Mouse (Mus musculus) cerebellum, postnatal 36 days (tissue): ENCODE results near the gene Hoxb9.
A peak's percentile ranks its signal among the peaks of the same experiment; 100 is the strongest.

ENCODE experiments used
- DNase-seq, 2 experiments: peaks; one replicate each; pipeline ENCODE4 v3.0.0; 2021 to 2022; ENCODE audit warnings: mixed read lengths in 2 of 2

The Hoxb9 gene

DNA sequence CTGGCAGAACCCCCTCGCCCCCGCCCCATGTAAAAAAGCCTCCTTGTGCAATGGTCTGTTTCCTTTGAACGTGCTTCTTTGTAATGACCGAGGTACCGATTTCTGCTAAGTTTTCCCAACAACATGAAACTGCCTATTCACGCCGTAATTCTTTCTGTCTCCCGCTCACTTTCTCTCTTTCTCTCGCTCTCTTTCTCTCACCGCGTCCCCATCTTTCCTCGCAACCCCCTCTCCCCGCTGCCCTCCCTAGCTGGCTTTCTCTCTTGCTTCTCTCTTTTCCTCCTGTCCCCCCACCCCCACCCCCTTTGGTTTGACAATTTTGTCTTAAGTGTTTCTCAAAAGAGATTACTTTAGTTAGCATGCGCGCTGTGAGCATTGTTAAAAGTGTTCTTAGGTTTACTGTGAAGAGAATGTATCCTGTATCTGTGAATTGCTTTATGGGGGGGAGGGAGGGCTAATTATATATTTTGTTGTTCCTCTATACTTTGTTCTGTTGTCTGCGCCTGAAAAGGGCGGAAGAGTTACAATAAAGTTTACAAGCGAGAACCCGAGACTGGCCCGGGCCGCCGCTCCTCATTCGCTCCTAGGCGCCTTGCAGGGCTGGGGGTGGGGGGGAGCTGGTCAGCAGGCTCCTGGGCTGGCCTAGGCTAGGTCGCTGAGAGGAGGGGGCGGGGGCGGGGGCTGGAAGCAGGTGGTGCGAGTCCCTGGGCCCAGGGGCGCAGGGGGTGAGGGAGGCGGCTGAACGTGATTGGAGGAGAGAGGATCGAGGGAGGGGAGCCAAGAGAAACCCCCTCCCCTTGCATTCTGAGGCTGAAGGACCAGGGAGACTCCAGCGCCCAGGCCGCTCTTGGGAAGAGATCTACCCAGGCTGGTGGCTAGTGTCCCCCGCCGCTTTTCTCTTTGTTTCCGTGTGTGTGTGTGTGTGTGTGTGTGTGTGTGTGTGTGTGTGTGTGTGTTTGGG, 13.8 kb downstream of the Hoxb9 start:
- no peak for DNase-seq

- DNase-seq: no peak
Observed at GRCm38 (mm10) chr11:96285771-96286738, 14.8 kb downstream of the Hoxb9 start, which contains the start of gene Hoxb7. TSS of gene Hoxb7 (plus strand) at chr11:96286623.

DNA sequence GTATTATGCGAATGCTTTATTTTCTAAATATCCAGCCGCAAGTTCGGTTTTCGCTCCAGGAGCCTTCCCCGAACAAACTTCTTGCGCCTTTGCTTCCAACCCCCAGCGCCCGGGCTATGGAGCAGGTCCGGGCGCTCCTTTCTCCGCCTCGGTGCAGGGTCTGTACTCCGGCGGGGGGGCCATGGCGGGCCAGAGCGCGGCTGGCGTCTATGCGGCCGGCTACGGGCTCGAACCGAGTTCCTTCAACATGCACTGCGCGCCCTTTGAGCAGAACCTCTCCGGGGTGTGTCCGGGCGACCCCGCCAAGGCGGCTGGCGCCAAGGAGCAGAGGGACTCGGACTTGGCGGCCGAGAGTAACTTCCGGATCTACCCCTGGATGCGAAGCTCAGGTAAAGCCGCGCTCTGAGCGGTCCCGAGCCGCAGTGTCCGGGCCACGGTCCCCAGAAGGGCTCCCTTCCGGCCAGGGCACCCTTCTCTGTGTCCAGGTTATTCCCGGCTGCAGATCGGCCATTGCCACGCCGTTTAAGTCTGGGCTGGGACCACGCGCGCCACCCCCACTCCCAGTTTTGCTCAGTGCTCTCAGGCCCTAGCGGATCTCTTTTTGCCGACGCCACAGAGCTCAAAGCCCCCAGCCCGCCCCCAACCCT, 15.6 kb downstream of the Hoxb9 start:
- DNase-seq: no peak

- DNase-seq: no peak
Observed at GRCm38 (mm10) chr11:96287411-96287810, 16.2 kb downstream of the Hoxb9 start.

DNA sequence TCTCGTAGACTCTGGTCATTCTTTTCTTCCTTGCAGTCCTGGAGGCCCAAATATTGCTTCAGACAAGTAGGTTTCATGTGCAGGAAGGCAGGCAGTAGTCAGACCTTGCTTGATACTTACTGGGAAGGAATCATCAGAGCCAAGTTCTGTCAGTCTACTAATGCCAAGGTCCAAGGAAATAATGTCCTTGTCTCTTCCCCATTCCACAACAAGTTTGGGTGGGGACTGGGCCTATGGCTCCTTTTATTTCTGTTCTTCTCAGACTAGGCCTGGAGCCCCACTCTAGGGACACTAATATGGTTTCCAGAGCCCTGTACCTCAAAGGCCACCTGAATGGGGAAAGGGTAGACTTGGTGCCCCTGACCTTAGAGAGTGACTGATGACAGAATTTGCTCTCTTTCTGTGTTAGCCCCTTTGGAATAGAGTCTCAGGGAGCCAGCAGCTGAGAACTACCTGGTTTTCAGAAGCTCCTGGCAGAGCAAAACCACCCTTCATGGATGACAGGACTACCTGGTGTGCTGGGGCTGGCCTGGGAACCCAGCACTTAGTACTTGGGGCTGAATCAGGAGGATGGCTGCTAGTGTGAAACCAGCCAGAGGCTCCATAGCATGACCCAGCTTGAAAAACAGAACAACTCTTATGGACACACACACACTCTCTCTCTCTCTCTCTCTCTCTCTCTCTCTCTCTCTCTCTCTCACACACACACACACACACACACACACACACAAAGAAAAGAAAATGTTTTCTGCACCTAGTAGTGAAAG, 17.4 kb downstream of the Hoxb9 start:
- no peak for DNase-seq

GRCm38 (mm10) chr11:96289293-96289692, 18.0 kb downstream of the Hoxb9 start:
- no peak for DNase-seq

DNA sequence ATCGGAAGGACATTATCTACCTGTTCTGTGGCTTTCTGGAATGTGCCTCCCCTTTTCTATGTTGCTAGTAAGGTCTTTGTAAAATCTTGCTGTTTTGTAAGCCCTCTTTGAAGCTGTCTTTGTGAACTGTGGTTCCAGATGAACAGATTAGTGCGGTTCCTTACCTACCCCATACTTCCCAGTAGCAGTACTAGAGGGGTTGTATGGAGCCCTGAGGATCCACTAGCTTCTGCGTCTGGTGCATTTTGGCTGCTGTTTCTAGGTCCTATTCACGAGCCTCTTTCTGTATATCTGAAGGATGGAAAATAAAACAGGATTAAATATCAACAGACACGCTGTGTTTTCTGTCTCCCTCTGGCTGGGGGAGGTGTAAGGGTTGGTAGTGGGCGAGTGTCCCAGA, 18.6 kb downstream of the Hoxb9 start:
- no peak for DNase-seq

- no peak for DNase-seq
Observed at GRCm38 (mm10) chr11:96290705-96291355, 19.6 kb downstream of the Hoxb9 start.

DNA sequence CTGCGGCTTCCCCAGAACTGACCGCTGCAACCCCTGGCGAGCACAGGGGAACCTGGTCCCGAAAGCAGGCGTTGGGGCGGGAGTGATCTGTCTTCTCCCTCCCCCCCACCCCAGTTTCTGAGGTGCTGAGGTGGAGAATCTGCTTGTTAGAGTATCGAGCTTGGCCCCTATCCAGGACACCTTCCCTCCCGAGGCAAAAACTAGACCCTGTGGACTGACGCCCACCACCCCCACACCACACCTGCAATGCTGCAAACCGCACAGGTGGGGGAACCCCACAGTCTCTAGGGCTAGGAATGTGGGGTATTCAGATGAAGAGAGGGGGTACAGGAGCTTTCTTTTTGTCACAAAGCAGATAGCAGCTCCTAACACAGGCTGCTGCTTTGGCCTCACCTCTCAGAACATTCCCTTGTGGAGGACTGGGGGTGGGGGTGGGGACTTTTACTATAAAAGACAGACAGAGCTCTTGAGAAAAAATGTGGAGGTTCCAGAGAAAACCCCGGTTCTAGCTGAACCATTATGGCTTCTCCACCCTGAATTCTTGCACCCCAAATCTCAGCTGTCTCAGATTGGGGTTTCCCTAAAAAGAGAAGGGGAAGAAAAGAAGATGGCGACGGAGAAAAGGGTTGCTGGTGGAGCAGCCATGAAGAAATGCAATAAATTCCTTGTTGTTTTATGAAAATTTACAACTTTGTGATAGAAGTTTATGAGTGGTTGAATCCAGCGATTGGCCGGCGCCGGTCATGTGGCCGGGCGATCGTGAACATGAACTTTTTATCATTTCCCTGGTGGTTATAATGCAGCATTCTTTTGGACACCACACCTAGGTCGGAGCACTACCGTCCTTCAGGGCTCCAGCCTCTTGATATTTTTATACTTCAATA, 20.7 kb downstream of the Hoxb9 start, which contains the start of gene Hoxb6:
Gene Hoxb6 (plus strand): TSS at position 796 of the 884 bp plus-strand sequence.
- DNase-seq: no peak

DNA sequence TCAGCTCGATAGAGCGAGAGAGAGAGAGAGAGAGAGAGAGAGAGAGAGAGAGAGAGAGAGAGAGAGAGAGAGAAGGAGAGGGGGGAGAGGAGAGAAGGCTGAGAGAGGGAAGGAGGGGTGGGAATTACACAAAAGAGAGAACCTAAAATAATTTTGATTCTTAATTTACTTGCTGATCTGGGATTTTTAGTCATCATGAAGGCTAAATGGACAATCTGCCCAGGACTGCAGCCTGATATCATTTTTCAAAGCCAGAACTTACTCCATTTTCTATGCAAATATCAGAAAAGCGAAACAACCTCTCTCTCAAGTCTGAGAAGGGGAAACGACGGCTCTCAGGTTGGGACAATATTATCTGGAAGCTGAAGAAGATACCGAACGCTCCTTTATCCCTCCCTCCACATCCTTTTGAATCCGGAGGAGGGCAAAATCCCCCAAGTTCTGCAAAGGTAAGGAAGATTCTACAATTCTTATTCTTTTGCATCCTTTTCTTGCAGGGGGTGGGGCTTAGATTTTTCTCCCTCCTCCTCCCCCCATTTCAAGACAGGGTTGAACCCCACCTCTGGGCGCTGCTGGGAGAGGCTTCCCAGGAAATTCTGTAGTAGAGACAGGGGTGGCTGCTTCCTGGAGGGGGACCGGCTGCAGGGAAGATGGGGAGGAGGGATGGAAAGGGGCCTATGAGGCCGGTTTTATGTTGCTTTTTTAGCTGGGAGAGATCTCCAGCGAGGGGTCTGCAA, 21.5 kb downstream of the Hoxb9 start:
- no peak for DNase-seq

DNA sequence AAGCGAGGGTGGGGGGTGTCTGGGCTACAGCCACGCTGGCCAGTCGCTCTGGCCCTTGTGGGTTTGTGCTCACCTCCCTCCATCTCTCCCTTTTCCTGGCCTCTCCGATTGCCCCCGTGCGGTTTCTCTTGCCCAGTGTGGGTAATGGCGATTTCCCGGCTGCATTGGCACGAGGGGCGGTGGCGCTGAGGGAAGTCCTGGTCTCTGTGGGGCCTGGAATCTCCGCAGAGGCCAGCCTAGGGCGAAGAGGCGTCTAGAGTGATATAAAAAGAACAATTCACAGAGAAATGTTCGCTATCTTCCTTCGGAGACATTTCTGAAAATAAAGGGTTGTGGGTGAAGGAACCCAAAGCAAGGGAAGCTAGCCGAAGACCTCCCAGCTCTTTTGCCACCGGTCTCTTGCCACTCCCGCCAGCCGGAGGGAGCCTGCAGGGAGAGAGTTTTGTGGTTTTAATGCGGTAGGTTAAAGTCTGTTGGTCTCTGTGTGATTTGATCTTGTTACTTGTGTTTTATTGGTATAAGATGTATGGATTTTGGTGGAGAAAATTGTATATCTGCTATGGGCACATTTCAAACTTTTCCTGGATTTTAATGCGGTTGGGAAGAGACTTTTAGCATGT, 22.2 kb downstream of the Hoxb9 start:
- no peak for DNase-seq

DNA sequence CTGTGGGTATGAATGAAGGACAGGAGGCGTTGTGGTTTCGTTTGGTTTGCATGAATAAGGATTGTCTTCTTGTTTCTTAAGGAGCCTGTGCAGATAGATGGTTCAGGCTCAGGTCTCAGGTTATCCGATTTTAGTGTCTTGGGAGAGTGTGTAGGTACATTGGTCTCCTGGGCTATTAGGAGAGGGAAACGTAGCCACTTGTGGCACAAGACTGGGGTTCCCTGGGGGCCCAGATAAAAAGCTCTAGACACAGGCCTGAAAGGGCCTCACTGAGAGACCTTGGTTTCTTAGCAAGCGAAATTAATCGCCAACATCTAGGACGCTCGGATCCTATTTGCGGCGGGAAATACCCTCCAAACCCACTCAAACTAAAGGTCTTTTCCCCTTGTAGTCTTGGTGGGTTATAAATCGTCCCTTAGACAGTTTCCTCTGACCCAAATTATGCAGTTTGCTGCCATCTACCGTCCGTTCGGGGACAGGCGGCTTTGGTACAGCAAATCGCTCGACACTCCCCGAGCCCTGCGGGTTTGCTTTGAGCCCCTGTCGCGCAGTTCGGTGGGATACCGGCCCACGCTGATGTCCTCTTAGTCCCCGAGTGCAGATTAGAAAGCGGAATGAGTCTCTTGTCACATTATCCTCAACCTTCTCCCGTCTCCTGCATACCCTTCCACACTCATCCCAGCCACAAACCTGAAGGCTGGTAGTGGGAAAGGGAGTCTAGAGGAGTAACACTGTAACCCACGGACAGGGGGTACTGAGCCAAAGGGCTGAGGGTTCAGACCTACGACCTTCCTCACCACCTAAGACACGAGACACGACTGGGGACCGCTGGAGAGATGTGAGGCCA, 23.2 kb downstream of the Hoxb9 start:
- peak; percentile 48 to 51 for DNase-seq

DNA sequence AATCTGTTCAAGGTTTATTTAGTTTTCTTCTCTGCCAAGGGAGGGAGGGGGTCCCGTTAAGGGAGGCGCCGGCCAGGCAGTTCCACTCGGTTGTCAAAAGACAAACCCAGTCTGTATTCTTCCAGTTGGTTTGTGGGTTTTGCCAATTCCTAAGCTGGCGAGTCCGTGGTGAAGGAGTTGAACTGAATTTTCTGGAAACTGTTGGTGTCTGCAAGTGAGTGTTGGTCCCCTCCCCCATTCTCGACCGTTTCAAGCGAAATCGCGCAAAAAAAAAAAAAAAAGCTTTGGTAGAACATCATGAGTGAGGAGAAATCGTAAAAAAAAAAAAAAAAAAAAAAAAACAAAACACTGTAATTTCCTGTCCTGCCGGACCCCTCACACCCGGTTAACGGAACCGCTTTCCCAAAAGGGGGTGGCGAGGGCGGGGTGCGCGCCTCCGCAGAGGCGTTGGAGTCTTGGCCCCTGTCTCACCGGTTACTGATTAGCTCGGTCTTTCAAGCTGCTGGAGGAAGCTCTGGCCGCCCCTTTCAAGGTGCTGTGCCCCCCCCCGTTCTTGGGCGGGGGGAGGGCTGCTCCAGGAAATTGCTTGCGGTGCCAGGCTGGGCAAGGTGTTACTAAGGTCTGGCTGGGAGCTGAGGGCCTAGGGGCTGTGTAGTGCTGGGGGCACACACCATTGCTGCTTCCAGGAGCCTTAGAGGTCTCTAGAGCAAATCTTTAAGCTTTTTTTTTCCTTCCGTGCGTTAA, 24.0 kb downstream of the Hoxb9 start:
- DNase-seq: no peak

GRCm38 (mm10) chr11:96296997-96297396, 25.7 kb downstream of the Hoxb9 start:
- no peak for DNase-seq

GRCm38 (mm10) chr11:96297428-96297827, 26.2 kb downstream of the Hoxb9 start:
- no peak for DNase-seq

DNA sequence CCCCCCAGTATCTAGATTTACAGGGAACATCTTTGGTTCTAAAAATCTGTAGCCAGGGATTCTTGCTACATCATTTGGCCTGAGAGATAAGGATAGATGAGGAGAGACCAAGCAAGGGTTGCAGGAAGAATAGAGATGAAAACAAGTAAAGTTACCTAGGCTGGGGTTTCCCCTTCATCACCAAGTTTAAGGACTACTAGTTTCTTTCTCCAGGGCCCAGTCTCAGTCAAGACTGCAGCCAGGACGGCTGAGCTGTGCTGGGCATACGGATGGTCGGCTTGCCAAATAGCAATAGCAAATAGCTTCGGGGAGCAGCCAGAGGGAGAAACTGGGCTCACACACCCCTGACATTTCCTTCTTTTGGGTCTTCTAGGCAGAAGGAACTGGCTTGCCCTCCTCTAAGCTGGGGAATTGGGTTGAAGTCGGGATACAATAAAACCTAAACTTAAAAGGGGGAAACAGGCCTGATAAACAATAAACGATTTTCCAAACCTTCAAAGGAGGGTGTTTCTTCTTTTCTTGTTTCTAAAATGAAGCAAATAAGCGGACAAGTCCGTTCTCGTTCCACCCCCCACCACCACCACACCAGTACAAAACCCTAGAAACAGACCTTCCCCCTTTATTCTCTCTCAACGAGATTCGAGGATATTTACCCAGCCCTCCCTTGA, 26.8 kb downstream of the Hoxb9 start:
- DNase-seq: no peak
